Mouse (Mus musculus) stomach, postnatal 0 days (tissue): Measurements from ENCODE around the gene Rdx.

Source experiments
- CTCF ChIP-seq: IDR thresholded peaks from 2 replicates; pipeline ENCODE4 v1.5.1; 2016; ENCODE audit warnings: antibody characterized with exemption, low read depth, mild to moderate bottlenecking, moderate library complexity
- EP300 ChIP-seq: optimal IDR thresholded peaks from 2 replicates; pipeline ENCODE3; 2016; ENCODE audit warnings: antibody characterized with exemption

DNA sequence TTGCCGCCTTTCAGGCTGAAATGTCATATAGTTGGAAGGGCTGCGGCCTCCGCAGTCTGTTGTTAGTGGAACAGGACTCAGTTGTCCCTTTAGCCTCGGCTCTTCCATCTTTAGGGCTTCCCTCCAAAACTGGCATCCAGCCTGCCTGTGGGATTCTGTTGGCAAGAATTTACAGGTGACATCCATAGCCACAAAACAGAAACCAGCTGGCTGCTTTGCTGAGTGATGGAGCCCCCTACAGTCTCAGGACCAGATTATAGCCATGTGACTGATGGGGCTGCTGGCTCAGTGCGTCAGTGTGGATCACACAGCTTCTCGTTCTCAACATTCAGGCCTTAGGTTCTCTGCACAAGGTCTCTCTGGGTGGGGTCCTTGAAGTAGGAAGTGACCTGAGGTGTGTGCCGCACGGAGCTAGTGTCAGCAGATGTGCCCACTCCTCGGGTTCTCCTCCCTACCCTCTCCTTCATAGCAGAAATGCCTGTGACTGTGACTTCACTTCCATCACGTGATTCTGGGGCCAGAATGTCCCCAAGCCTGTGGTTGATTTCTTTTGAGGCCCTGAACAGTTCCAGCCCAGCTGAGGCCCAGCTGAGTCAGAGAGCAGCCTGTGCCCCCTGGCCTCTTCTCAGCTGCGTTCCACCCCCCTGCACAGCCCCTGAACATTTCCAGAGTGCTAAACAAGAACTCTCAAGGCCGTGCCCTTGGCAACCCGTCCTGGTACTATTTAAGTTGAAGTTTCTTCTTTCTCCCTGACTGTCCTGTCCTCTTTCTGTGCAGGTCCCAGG is 55.3 kb downstream of the Rdx start:
- no peak; the same call in 1 of the 2 replicates for TF ChIP-seq CTCF
- TF ChIP-seq EP300: no peak
